Mouse (Mus musculus) CD4-positive, CD25-positive, alpha-beta regulatory T cell, adult 2 months (primary cell): ENCODE data around the gene Brsk2.
A peak's percentile ranks its signal among the peaks of the same experiment; 100 is the strongest.
"Not testable (repeated sequence)": the region's sequence is repeated elsewhere in the genome, so short reads cannot be mapped to it uniquely, and the experiment has no call there.

ENCODE experiments used
- DNase-seq: peaks from one replicate; pipeline ENCODE4 v3.0.0-alpha.2; 2012; ENCODE audit warnings: low read depth, low spot score

The Brsk2 gene

GRCm38 (mm10) chr7:141948906-141949798 lies at the start of gene Brsk2:
Brsk2 (plus strand) TSS chr7:141949751.
- DNase-seq = peak; percentile 91

- DNase-seq = no peak
Measured at GRCm38 (mm10) chr7:141901825-141902224, 47.7 kb upstream of the Brsk2 start.

GRCm38 (mm10) chr7:141902269-141902729 lies 47.3 kb upstream of the Brsk2 start:
- DNase-seq = peak; percentile 100

GRCm38 (mm10) chr7:141902791-141903190 lies 46.8 kb upstream of the Brsk2 start:
- DNase-seq = no peak

GRCm38 (mm10) chr7:141908591-141908990 lies 41.0 kb upstream of the Brsk2 start:
- no peak for DNase-seq

GRCm38 (mm10) chr7:141911305-141911704 lies 38.2 kb upstream of the Brsk2 start:
- no peak for DNase-seq

- DNase-seq = no peak
Measured at GRCm38 (mm10) chr7:141918407-141918806, 31.1 kb upstream of the Brsk2 start, which contains the start of gene Tollip. Tollip (minus strand) TSS chr7:141918507.

GRCm38 (mm10) chr7:141924121-141924520 lies 25.4 kb upstream of the Brsk2 start:
- DNase-seq = not testable (repeated sequence)

- DNase-seq = peak; percentile 82
Measured at GRCm38 (mm10) chr7:141924917-141925316, 24.6 kb upstream of the Brsk2 start.

GRCm38 (mm10) chr7:141928642-141929041 lies 20.9 kb upstream of the Brsk2 start:
- DNase-seq = no peak

GRCm38 (mm10) chr7:141934128-141934898 lies 15.2 kb upstream of the Brsk2 start:
- no peak for DNase-seq

GRCm38 (mm10) chr7:141934951-141935350 lies 14.6 kb upstream of the Brsk2 start:
- DNase-seq = no peak

- no peak for DNase-seq
Measured at GRCm38 (mm10) chr7:141943444-141943843, 6.1 kb upstream of the Brsk2 start.

- no peak for DNase-seq
Measured at GRCm38 (mm10) chr7:141945927-141946326, 3.6 kb upstream of the Brsk2 start.

GRCm38 (mm10) chr7:141947512-141947911 lies 2.0 kb upstream of the Brsk2 start:
- DNase-seq = no peak

- no peak for DNase-seq
Measured at GRCm38 (mm10) chr7:141948045-141948444, 1.5 kb upstream of the Brsk2 start.

- DNase-seq = peak; percentile 24
Measured at GRCm38 (mm10) chr7:141949799-141950103, 200 bp downstream of the Brsk2 start.

GRCm38 (mm10) chr7:141950104-141951013 lies 808 bp downstream of the Brsk2 start:
- peak; percentile 17 for DNase-seq

- no peak for DNase-seq
Measured at GRCm38 (mm10) chr7:141951821-141952220, 2.3 kb downstream of the Brsk2 start.

GRCm38 (mm10) chr7:141952920-141953319 lies 3.4 kb downstream of the Brsk2 start:
- DNase-seq = no peak

GRCm38 (mm10) chr7:141953616-141954015 lies 4.1 kb downstream of the Brsk2 start:
- DNase-seq = no peak
